Mouse (Mus musculus) CH12.LX (cell line): ENCODE data around the gene Cldn11.

Source experiments
- JUND ChIP-seq: conservative IDR thresholded peaks from 2 replicates; pipeline ENCODE4 v1.6.1; 2011; ENCODE audit warnings: low read depth, low read length, improper control_type of control experiment
- MEF2A ChIP-seq: IDR thresholded peaks from 2 replicates; pipeline ENCODE4 v1.6.1; 2014; ENCODE audit warnings: low read depth, mild to moderate bottlenecking, inconsistent platforms, low read length, improper control_type of control experiment, borderline replicate concordance
- POLR2A ChIP-seq: IDR thresholded peaks from 2 replicates; pipeline ENCODE4 v1.6.1; 2011; ENCODE audit warnings: low read depth, mild to moderate bottlenecking, improper control_type of control experiment, low read length
- ZNF384 ChIP-seq: IDR thresholded peaks from 2 replicates; pipeline ENCODE4 v1.6.1; 2012; ENCODE audit warnings: low read depth, low read length, improper control_type of control experiment, inconsistent platforms

DNA sequence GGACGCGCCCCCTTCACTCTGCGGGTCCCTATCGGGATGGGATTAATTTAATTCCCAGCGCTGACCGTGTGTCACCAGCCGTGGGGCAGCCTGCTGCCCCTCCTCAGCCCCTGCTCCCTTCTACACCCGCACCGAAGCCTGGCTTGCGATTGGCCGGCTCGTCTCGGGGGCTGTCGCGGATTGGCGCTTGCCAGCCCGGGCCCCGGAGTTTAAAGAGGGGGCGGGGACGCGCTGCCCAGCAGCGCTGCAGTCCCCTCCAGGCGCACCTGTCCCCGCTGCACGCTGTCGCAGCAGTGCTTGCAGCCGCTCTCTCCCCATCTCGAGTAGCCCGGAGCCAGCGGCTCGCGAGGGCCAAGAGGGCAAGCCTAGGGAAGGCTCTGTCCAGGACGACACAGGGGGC is at the start of gene Cldn11:
- TF ChIP-seq JUND (no peak), POLR2A (no peak), ZNF384 (no peak), MEF2A (no peak)
